Mouse (Mus musculus): Measurements from ENCODE around the gene Ccl1. TPM values are rescaled to one million over a fixed set of nuclear protein-coding genes. Genes with fewer than 3 reads are reported as not detected.

Ccl1 gene
- total RNA-seq, 2 experiments from 2014 or later = not detected

- DNase-seq = no peak
- intact Hi-C loops (cut with DNase I; ENCODE audit: low total_unique reads) = no loop called here
Observed at GRCm38 (mm10) chr11:82216531-82216930, 89.0 kb downstream of the Ccl1 start.

- intact Hi-C loops (cut with DNase I; ENCODE audit: low total_unique reads) = no loop called here
Observed at GRCm38 (mm10) chr11:82214405-82214804, 91.1 kb downstream of the Ccl1 start.

DNA sequence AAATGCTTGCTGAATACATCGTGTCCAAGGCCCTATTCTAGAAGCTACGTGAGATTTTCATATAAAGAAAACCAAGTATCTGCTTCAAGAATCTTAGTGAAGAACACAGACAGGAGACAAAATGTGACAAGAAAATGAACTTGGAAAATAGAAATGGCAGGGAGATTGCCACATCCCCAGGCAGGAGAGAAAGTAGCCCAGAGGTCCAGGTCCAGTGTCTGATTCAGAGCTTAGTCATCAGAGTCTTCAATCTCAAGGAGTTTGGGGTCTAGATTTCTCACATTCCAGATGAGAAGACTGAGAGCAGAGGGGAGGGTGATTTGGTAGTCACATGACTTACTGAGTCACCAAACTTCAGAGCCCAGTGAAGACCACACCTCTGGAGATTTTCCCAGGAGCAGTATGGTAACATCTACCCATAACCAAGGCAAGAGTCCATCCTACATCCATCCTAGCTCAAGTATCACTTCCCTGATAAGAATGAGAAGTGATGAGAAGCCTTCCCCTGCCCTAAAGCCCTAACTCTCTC lies 98.5 kb downstream of the Ccl1 start:
- intact Hi-C loops (cut with DNase I; ENCODE audit: low total_unique reads) = no loop called here
- no peak for DNase-seq

More at GRCm38 (mm10) chr11:82214405-82214804, 91.1 kb downstream of the Ccl1 start:
- DNase-seq = no peak

DNA sequence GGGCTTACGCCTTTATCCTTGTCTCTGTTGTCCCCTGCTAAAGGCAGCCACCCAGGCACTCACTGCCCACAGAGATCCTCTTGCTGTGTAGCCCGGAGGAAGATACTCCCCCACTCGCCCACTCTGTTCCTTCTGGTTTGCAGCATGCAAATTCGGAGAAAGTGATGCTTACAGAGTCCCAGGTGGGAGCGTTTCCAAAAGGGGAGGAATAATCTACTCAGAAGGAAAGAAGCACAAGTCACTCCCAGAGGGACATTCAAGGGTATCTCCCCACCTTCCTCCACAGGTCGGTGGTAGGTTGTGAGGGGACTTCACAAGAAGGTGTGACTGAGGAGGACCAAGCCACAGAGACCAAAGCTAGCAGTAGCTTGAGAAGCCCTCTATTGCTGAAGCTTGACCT lies 100.3 kb downstream of the Ccl1 start:
- no peak for DNase-seq
- intact Hi-C loops (cut with DNase I; ENCODE audit: low total_unique reads) = no loop called here

DNA sequence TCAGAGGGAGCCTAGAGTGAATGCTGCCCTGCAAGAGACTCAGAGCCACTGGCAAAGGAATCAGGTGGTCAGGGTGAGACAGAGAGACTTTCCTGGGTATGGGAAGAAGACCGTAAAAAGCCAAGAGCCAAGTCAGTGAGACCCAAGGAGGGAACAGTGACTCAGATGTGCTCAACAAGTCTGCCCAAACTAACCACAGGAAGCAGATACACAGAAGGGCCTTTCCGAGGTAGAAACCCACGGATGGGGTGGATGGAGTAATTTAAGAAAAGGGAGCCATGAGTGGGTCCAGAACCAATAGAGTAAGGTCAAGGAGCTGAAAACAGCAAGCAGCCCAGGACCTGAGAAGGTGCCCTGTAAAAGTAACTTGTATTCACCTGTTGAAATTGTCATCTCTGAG lies 101.8 kb downstream of the Ccl1 start:
- intact Hi-C loops (cut with DNase I; ENCODE audit: low total_unique reads) = no loop called here
- DNase-seq = no peak

DNA sequence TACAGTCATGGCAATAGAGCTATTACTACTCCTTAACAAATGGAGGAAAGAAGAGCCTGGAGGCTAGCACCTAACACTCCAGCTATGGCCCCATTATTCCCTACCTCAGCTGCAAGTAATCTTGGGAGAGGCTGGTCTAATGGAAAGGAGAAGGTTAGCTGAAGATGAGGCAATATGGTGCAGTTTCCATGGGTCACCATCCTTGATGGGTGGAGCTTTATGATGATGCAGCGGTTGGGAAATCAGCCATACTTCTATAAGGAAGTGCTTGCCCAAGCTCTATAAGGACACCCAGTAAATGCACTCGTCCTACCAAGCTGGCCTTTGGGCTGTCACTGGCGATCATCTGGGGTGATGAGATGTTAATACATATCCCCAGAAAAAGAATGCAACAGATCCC lies 107.7 kb downstream of the Ccl1 start:
- intact Hi-C loops (cut with DNase I; ENCODE audit: low total_unique reads) = no loop called here
- no peak for DNase-seq

DNA sequence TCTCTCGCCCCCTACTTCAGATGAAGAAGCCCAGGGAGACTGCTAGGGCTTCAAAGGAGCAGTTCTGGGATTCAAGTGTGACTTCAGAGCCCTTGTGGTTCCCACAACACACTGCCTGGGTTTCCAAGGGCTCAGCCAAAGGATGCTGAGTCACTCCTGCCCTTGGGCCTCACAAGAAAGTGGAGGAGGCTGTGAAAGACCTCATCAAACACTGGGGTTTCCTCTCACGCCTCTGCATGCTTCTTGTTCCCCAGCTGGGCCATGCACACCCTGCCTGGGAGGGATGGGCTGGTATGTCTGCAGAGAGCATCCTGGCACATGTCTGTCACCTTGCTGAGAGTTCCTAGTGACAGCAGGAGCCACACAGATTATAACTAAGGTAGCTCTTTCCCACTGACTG lies 110.5 kb downstream of the Ccl1 start:
- intact Hi-C loops (cut with DNase I; ENCODE audit: low total_unique reads) = no loop called here
- DNase-seq = no peak

- no peak for DNase-seq
- intact Hi-C loops (cut with DNase I; ENCODE audit: low total_unique reads) = no loop called here
Observed at GRCm38 (mm10) chr11:82193826-82194225, 111.7 kb downstream of the Ccl1 start.

DNA sequence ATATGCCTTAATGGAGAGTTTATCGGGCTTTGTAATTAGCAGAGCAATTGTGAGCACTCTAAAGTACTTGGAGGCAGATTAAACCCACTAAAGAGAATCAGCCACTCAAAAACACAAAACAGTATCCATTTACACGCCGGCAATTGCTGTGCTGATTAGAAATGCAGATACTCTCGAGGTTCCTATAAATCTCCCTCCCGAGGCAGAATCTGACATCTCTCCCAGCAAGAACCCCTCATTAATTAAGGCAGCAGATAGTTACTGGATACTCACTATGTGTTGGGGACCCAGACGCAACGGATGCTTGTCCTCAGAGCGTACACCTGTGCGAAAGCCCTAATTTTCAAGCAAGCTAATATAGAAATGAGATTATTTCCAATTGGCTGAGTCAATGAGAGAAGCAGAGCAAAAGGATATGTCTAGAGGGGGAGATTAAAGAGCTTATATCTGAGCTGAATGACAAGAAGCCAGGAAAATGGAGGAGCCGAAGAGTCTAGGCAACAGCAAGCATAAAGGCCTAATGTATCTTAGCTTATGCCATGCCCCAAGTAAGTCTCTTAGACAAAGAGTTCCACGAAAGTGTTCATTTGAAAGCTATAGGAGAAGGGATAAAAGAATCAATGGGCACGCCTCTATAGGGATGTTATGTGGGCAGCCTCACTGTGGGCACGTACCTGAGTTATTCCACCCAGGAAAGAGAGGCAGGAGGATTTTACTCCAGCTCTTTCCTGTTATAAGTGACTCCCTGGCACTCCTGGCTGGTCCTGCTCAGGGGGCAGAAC lies 115.5 kb downstream of the Ccl1 start:
- intact Hi-C loops (cut with DNase I; ENCODE audit: low total_unique reads) = no loop called here
- DNase-seq = no peak

DNA sequence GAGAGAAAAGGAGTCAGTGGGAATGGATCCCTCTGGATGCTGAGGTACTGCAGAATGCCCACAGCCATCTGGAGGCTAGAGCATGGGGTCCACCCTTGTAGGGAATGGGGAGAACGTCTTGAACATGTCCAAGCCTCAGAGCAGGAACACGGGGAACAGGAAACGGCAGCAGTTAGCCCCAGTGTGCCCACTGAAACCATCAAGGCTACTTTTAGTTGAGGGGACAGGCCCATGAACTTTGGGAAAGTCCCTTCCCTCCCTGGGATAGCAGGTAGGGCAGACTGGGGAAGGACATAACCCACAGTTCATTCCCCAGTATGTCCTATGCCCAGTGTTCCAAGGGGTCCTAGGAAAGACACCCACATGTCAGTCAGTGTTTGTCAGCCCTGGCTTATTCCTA lies 119.8 kb downstream of the Ccl1 start:
- DNase-seq = no peak
- intact Hi-C loops (cut with DNase I; ENCODE audit: low total_unique reads) = no loop called here

GRCm38 (mm10) chr11:82183281-82183935 lies 122.1 kb downstream of the Ccl1 start:
- no peak for DNase-seq
- intact Hi-C loops (cut with DNase I; ENCODE audit: low total_unique reads) = no loop called here

DNA sequence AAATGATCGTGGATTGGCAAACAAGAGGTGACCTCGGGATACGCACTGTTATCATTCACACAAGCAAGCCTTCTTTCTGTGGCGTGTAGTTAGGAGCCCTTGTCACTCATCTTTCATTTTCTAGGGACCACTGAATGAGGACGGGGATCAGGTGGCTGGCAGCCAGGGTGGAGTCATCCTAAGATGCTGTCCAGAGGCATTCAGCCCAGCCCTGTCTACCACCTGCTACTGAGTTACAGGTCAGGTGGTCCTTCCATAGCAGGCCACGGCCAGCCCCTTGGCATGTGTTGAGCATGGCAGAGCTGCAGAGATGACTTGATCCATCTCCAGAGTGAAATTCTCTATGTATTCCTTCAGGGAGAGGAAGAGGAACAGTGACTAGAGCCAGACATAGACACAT lies 123.1 kb downstream of the Ccl1 start:
- no peak for DNase-seq
- intact Hi-C loops (cut with DNase I; ENCODE audit: low total_unique reads) = no loop called here

DNA sequence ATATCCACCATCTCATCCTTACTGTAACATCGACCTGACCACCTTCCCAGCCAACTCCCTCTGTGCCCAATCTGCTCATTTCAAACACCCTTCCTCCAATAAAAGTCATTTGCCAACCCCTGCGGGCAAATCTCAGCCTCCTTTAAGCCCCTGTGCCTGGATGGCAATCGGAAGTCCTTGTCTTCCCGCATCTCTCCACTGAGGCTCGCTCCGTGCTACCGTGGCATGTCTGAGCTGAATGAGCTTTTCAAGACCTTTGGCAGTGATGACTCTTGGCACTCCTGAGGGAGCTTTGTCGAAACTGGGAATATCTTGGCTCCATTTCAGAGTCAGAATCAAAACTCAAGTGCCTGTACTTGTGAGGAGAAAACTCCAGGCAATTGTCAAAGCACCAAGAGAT lies 124.2 kb downstream of the Ccl1 start:
- intact Hi-C loops (cut with DNase I; ENCODE audit: low total_unique reads) = no loop called here
- no peak for DNase-seq

GRCm38 (mm10) chr11:82178161-82178560 lies 127.3 kb downstream of the Ccl1 start:
- no peak for DNase-seq
- intact Hi-C loops (cut with DNase I; ENCODE audit: low total_unique reads) = loop anchor here (5.0 kb wide), 2 partner anchors 131 to 196 kb away; partner anchors contain the start of gene Ccl7

DNA sequence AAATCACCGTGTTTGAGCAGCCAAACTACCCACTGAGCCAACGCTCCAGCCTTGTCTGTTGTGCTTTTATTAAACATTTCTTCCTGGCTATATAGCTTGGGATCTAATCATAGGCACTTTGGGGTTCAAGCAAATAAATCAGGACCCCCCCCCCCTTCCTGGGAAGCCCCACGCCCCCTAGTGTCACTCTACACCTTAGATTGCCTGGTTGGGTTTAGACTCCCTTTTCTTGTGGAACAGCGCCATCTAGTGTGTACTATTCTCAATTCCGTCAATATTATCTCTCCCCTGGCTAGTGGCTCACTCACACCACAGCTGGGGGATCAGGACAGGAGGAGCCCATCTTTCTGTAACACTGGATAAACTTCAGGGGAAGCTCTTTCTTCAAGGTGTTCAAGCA lies 127.8 kb downstream of the Ccl1 start:
- intact Hi-C loops (cut with DNase I; ENCODE audit: low total_unique reads) = loop anchor here (2.0 to 5.0 kb wide), 3 partner anchors 130 to 195 kb away; partner anchors contain the start of gene Ccl7
- peak; percentile 23 for DNase-seq

DNA sequence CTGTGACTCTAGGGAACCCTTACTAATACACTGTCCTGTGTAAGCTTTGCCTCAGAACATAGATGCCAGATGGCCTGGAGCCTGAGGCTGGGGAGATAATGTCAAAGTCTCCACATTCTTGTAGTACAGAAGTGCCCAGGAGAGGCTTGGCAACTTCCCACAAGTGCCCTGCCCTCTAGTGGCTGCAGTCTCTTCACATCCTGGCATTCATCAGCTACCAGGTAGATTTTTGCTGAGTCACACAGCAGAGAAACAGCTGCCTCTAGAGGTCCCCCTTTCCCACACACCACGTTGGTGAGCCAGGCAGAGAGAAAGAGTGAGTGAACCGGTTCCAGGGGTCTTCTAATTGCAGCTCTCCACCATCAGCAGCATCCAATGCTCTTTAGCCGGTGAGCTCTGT lies 130.7 kb downstream of the Ccl1 start:
- DNase-seq = peak; percentile 61
- intact Hi-C loops (cut with DNase I; ENCODE audit: low total_unique reads) = loop anchor here (5.0 kb wide), 2 partner anchors 127 to 192 kb away; partner anchors contain the start of gene Ccl7

DNA sequence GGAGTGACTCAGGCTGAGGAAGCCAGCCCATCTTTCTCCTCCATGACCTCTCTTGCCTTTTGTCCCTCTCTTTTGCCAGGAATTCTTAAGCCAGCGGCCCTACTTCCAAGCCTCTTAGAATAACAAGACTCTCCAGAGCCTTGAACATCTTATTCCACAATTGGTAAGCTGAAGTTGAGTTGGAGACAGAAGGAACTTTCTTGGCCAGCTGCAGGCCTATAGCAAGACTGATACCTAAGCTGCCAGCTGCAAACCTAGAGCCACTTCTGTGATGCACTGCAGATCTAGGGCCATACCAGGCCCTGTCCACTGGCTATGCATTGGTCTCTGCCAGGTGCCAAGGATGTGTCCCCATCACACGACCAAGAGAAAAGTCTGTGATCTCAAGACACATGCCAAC lies 132.0 kb downstream of the Ccl1 start:
- no peak for DNase-seq
- intact Hi-C loops (cut with DNase I; ENCODE audit: low total_unique reads) = no loop called here

DNA sequence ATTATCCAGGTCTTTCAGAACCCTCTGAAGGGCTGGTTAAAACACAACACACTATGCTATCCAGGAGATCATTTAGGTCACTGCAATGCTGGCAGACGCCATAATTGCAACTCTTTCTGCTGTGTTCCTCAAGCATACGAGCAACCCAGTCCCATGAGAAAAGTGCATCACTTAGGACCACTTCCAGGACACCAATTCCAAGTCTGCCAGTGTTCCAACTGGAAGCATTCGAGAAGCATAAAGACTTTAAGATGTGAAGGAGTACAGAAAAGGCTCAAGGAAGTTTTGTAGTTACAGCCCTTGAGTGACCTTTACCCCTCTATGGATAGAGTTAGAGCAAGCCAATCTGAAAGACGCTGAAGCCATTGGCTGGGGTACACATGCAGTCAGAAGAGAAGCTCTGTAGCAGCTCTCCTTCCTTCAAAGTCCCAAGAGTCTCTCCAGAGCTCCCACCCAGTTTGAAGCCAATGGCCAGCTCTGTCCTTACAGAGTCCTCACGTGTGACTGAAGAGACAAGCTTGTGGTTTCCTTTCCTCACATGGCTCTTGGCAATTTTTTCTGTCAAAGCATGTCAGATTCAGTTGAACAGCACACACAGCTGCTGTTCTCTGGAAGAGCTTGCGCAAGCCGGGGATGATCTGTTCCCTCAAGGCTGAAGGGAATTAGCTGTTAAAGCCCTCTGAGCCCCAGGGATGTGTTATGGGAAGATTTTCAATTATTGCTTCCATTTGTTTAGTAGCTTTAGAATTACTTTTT lies 134.0 kb downstream of the Ccl1 start:
- intact Hi-C loops (cut with DNase I; ENCODE audit: low total_unique reads) = no loop called here
- DNase-seq = peak; percentile 43

DNA sequence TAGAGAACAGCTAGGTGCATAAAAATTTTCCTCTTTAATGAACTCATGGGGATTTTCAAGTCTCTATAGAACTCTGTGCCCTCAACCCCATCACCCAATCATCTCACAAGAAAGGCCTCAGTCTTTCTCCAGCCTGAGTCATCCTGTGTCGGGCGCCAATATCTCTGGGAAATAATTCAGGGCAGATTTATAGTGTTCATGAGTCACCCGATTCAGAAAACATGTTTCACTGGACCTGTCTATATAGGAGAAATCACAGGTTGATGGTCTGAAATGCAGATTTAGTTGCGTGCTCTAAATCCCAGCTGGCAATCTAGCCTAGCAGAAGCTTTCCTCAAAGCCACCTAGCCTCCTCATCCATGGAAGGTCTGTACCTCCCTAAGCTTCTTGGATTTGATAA lies 136.0 kb downstream of the Ccl1 start:
- intact Hi-C loops (cut with DNase I; ENCODE audit: low total_unique reads) = no loop called here
- no peak for DNase-seq

DNA sequence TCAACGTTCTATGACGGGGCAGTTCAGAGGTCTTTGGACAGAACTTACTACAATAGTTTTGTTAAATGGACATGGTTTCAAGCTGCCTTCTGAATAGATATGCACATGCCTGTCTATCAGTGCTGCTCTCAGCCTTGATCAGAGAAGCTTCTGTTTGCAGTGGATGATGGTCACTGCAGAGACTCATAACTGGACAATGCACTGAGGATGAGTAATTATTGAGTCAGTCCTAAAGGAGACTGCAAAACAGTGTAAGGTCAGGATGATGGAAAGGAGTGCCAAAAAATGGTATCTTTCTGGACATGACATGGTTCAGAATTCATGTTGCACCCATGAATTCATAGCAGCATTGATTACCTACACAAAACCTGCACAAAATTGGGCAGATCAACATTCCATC lies 137.2 kb downstream of the Ccl1 start:
- intact Hi-C loops (cut with DNase I; ENCODE audit: low total_unique reads) = no loop called here
- DNase-seq = no peak

All from gastrocnemius, postnatal 14 days (tissue).